Mouse (Mus musculus) T-cell, adult 2 months (primary cell): ENCODE data around the gene Prss54.
"Not testable (repeated sequence)": the region's sequence is repeated elsewhere in the genome, so short reads cannot be mapped to it uniquely, and the experiment has no call there.

Source experiments
- DNase-seq: peaks from one replicate; pipeline ENCODE4 v3.0.0; 2022; ENCODE audit warnings: low spot score

Prss54 gene

DNA sequence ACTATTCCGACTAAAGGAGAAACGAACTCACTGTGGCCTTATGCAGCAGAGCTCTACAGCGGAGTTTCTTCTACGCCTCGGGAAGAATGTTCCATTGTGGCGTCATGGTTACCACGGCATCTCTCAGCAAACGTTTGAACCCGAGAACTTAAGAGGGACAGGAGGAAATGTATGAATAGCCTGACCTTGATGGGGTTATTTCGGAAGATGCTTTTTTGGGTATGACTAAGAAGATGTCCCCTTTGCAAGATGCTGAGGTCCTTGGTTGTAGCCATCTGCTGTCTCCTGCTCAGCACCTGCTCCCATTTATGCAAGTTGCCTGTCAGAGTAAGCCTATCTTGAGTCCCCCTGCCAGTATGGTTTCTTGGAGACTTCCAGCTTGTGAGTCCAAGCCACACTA is at the start of gene Prss54:
Gene Prss54, minus strand, starts transcription at position 101 of the 400 bp plus-strand sequence.
- DNase-seq = no peak

DNA sequence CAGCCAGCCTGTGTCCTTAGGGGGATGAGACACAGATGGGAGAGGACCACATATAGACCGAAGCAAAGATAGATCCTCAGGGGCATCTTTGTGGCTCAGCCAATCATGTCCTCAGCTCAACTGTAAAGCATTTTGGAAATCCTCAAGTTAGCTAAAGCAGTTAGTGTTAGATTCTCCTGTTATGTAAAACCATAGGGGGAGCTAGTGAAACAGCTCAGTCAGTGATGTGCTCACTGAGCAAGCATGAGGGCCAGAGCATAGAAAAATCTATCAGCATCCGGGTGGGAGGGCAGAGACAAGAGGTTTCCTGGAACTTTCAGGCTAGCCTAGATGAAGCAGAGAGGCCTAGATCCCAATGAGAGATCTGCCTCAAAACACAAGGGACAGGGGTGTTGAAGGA is 48.7 kb upstream of the Prss54 start:
- DNase-seq = no peak

DNA sequence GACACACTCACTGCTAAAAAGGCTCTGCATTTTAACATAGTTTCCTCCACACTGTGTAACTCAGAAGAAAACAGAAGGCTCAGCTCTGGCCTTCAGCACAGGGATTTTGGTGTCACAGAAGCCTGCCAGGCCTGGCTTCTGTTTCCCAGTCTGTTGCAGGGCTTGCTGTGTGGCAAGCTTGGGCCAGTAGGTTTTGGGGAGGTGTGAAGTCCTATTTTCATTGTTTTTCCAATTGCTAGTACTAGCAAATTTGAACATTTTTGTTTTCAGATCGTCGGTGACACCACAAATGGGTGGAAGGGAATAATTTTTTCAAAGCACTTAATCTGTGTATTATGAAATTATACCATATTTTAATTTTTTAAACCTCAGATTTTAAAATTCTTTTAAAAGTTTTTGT is 43.9 kb upstream of the Prss54 start:
- no peak for DNase-seq

DNA sequence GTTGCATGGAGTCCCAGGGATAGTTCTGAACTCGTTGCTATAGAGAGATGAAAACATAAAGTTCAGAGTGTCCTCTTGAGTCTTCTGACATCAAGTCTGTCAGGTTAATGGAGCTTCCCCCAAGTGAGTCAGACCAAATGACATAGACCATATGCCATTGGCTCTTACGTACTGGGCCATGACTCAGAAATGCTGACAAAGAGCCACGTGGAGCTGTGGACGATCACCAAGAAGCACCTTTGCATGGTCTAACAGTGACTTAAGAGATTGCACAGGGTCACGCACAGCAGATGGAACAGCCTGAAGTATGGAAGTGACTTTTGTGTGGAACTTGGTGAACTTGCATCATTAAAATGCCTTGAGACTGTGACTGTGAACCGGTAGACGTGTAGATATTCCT is 40.2 kb upstream of the Prss54 start:
- no peak for DNase-seq

DNA sequence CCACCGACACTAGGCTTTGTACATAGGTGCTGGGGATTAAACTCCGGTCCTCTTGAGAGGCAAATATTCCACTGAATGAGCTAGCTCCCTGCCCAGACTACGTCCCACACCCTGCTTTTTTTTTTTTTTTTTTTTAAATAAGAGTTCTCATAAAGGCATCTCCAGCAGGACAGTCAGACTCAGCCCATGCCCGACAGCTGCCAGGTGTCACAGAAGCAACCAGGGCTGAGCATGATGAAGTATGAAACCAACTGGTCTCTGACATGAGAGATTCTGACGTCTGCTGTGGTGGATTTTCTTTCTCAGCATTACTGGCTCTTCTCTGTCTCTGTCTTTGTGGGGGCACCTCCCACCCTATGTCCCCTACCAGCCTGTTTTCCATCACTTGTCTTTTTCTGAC is 35.6 kb upstream of the Prss54 start:
- DNase-seq = no peak

DNA sequence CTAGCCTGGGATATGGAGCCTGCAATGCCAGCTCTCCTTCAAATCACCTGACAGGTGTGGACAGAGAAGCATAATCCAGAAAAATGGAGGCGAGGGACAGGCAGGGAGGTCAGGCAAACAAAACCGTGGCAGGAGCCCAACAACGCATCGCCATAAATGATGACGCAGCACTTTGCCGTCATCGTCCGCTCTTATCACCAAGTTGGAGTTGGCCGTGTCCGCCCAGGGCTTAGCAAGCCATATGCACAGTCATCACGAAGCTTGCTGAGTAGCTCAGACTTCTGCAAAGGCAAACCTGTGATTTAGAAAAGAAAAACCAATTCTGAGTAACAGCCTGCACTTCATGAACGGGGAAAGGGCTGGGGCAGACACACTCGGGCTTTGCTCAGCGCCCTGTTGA is 34.6 kb upstream of the Prss54 start:
- no peak for DNase-seq

DNA sequence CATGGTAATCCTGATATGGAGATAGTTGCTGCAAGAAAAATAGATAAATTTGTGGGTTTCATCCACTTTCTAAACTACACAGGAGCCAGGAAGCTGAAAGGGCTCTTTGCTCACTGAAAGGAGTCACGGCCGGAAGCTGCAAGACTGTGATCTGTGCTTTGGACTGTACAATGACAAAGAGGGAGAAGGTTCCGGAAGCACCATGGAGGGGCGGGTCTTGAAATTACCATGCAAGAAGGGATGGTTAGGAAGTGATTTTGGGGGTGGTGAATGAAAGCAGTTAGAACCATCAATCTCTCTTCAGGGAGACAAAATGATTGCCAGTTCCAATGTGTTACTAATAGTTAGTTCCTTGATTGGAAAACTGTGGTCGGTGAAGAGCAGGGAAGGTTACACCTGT is 33.3 kb upstream of the Prss54 start:
- DNase-seq = no peak

DNA sequence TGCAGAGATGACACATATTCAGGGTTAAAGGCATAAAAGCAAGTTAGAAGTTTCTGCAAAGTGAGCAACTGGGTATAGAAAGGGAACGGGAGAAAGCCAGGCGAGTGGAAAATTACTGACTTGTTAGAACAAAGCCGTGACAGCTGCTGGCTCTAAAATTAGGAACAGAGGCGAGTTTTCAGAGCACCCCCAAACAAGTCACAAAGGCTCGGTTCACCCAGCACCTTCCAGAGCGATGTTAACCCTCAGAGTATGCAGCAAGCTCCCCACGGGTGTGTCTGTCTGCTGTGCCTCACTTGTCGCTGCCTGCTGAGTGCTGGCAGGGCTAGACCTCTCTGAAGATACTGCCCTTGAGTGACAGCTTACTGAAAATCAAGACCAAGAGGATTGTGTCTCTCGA is 31.1 kb upstream of the Prss54 start:
- no peak for DNase-seq

DNA sequence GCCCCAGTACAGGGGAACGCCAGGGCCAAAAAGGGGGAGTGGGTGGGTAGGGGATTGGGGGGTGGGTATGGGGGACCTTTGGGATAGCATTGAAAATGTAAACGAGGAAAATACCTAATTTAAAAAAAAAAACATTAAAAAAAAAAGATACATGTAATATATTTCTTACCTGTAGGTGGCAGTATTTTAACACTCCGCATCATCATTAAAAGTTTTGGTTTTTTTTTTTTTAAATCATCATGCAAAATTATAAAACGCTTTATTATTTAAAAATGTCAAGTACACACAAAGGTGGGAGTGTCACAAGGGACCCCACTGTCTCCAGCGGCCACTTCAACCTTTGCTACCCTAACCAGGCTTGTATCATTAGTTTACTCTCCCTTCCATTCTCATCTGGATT is 30.4 kb upstream of the Prss54 start:
- DNase-seq = not testable (repeated sequence)

DNA sequence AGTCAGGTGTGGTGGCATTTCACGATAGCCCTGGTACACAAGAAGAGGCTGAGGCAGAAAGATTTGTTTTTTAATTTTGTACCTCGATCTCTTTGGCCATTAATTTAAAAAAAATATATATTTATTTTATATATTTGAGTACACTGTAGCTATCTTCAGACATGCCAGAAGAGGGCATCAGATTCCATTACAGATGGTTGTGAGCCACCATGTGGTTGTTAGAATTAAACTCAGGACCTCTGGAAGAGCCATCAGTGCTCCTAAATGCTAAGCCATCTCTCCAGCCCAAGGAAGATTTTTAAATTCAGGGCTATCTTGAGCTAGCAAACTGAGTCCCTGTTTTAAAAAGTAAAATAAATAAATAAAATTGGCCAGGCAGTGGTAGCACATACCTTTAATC is 26.0 kb upstream of the Prss54 start:
- no peak for DNase-seq

DNA sequence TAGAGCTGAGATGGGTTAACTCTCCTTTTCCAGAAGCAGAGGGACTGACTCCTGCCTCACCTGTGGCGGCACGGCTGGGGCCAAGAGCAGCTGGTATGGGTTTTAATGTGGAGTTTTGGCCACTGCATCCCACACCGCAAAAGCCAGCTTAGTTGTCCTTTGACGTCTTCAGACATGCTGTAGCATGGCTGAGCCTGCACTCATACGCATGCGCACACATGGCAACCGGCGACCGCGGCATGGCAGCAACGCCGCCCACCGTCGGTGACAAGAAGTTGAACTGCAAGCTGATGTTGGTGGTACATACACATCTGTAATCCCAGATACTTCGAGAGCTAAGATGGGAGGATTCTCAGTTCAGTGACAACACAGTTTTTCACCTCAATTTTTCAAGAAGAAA is 25.2 kb upstream of the Prss54 start:
- no peak for DNase-seq

DNA sequence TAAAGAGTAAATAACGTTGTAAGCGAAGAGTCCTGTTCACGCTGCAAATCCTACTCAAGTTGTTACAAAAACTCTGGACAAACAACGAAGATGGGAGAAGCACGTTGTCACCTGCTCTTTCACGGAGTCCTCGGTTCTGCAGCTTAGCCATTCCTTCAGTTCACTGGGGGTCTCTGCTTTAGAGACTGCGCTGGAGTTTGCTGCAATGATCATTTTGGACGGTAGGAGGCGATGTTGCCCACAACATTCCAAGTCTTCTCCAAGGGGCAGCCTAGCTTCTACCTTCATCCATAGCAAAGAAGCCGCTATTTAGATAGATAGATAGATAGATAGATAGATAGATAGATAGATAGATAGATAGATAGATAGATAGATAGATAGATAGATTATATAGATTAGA is 23.7 kb upstream of the Prss54 start:
- peak; percentile 25 for DNase-seq

DNA sequence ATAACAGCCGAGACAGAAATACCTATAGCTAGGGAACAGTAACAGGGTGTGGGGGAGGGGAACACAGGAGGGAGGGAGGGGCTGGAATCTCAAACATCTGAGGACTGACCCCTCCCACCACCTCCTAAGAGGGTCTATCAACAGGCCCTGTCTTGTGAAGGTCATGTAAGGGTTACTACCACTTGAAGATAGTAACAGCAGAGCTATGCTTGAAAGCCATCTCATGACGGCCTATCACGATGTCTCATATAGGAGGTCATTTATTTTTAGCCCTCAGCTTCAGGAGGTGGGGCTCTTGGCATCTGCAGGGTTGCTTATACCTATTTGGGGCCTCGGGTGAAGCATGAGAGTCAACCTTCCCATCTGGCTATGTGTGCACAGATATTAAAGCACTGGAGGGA is 20.7 kb upstream of the Prss54 start:
- no peak for DNase-seq

DNA sequence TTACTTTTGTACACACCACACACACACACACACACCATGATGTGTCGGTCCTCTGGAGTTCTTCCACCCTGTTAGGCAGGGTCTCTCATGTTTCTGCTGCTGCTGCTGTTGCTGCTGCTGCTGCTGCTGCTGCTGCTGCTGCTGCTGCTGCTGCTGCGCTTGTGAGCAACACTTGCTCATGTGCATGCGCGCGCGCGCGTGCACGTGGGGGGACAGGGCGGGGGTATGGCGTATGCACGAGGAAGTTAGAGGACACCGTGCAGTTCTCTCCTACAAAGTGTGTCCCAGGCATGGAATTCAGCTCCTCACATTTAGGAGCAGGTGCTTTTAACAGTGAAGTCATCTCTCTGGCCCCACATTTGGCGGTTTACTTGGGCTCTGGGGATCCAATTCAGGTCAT is 19.0 kb upstream of the Prss54 start:
- no peak for DNase-seq

DNA sequence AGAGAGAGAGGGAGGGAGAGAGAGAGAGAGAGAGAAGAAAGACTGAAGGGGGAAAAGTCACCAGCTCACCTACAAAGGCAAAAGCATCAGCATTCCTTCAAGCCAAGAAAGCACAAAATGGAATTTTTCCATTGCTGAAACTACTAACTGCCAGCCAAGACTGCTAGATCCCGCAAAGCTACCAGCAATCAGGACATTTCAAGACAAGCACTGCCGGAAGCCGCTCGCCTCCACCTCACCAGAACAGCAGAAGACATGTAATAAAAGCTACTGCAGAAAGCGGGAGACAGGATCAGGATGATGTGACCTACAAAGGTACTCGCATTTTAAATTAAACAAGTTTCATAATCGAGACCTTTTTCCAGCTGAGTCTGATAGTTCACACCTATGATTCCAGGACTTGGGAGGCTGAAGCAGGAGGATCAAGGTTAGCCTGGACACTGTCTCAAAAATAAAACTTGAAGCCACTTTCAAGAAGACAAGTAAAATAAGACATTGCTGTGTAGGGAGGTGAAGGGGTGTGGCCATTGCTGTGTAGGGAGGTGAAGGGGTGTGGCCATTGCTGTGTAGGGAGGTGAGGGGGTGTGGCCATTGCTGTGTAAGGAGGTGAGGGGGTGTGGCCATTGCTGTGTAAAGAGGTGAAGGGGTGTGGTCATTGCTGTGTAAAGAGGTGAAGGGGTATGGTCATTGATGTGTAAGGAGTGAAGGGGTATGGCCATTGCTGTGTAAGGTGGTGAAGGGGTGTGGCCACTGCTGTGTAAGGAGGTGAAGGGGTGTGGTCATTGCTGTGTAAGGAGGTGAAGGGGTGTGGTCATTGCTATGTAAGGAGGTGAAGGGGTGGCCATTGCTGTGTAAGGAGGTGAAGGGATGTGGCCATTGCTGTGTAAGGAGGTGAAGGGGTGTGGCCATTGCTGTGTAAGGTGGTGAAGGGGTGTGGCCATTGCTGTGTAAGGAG is 17.6 kb upstream of the Prss54 start:
- DNase-seq = no peak

DNA sequence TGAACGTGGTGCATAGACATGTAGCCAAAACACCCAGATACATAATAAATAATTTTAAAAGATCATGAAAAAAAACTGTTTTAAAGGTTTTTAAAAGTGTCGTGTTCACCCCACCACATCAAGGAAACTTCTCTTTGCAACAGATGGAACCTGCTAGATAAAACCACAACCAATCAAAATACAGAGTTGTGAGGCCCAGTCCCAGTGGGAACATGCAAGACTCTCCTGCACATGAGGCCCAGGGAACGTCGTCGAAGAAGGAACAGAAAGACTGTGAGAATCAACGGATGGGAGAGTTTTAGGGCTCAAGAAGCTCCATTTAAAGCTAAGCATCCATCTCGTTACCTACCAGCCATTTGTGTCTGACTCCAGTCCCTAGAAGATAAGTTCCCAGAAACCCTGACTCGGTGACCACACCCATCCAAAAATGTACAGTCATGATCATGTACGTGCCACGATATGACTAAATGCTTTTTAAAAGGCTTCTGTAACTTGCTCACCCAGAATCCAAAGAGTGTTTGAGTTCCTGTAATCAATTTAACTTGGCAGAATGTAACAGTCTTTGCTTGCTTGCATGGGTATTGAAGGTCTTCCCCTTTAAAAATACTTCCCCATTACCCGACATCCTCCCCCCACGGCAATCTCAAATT is 16.1 kb upstream of the Prss54 start:
- no peak for DNase-seq

DNA sequence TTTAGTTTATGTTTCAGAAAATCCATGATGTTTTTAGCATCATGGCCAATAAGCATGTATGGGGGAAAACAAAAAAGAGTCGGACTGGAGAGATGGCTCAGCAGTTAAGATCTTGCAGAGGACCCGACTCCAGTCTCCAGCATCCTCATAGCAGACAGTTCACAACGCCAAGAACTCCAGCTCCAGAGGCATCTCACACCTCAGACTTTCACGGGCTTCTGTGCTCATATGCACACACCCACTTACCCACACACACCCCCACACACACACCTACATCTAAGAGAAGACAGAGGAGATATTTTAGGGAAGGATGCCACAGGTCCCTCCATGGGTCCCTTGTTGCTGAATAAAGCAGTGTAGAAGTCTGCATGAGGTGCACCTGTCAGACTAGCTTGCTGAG is 14.4 kb upstream of the Prss54 start:
- no peak for DNase-seq

DNA sequence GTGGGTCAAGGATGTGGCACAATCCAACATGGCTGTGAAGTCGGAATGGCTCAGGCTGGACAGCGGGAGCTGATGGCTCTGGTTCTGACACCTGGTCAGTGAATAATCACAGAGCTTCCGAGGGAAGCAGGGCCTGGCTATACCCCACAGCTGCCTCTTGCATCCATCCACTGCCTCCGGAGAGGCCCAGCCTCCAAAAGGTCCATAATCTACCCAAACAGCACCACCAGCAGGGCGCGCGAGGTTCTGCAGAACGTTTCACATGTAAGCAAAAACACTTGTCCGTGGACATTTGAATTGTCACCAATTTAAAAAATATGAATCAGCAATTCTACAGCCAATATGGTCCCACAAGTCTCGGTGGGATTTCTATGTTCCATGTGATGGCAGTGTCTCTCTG is 13.1 kb upstream of the Prss54 start:
- DNase-seq = no peak

DNA sequence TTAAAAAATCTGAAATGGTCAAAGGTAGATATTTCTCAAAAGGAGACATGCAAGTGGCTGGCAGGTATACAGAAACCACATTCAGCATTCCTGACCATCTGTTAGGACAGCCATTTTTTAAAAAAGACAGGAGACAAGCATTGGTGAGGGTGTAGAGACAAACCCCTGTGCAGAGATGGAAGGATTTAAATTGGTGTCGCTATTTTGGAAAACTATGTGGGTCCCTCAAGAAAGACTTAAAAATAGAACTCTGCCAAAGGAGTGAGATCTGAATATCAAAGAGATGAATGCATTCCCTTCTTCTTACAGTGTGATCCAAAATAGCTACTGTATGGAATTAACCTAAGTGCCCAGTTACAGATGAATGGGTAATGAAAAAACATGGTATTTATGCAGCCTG is 11.2 kb upstream of the Prss54 start:
- no peak for DNase-seq

DNA sequence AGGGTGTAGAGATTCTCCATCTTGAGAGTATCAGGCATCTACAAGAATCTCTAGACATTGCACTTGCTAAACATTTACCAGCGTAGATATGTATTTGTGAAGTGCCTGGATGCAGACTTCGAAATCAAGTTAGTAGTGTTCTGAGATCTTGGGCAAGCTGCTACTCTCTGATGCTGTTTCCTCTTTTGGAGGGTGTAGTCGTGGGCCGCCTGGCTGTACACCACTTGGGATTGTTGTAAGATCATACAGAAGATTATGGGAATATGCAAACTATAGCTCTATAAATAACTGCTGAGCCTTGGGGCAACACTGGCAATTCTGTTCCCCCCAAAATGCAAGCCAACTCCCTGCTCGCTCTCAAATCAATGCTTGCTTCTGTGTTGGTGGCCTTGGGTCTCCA is 3.0 kb downstream of the Prss54 start:
- DNase-seq = no peak

DNA sequence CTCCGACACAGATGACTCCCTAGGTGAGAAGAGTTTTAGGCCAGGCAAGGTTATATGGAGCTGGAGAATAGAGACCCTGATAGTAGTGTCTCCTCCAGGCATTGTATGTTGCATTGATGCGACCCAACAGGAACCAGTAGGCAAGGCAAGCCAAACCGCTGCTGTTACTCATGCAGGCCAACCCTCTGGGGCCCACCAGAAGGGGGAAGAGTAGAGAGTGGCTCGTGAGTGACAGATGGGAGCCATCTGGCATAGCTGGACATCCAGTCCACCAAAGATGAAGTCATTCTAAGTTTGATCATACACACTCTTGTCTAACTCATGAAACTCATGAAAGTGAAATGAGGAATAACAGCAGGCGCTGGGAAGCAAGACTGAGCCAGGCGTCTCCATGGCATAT is 9.3 kb downstream of the Prss54 start:
- DNase-seq = no peak

DNA sequence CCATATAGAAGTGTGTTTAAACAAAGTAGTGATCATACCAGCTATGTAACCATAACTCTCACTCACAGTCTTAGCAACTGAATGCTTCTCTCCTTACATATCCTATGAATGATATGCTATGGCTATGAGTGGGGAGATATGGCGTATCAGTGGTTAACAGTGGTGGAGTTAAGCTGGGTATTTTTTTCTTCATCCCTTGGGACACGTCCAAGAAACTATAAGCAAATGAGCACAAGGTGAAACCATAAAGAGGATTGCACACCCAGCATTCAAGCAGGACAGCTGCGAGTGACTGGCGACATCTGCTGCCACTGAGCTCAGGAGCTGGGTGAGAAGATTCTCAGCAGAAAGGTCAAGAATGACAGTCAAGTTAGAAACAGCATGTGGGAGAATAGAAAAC is 9.9 kb downstream of the Prss54 start:
- no peak for DNase-seq

DNA sequence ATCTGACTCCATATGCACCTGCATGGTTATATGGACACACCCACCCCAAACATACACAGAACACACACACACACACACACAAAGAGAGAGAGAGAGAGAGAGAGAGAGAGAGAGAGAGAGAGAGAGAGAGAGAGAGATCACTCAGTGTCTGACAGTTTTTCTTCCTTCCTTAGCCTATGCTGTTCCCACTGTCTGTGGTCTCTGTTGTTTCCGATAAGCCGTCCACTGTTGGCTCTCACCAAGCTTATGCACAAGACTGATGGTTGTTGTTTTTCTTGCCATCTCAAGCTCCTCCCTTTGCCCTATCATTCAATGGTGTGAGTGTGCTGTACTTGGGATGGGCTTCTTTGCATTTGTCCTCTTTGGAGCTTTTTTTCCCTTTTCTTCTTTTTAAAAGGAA is 20.2 kb downstream of the Prss54 start:
- DNase-seq = no peak

DNA sequence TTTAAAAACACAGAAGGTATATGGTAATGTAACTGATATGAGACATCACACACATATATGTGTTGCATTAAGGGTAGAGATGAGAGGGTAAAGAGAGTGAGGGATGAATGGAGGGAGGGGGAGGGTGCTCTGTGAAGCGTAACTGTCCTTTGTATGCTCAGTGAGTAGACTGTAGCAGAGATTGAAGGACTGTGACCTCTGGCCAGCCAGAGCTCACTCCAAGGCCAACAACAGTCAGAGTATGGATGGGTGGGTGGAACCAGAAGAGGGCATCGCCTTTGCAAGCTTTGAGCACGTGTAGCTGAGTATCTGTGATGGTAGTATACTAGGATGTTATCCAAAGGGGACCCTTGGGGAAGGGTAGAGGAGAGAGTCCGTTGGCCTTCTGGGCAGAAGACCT is 24.6 kb downstream of the Prss54 start:
- DNase-seq = no peak
